Mouse (Mus musculus) liver, adult 2 months (tissue): ENCODE data around the gene Zfp319.

Experiments
- CTCF ChIP-seq: fragments of 200-500 bp; IDR thresholded peaks from 2 replicates; pipeline ENCODE4 v1.5.1; 2011; ENCODE audit warnings: low read depth, low read length, control low read depth
- POLR2A ChIP-seq: fragments of 200-500 bp; IDR thresholded peaks from 2 replicates; pipeline ENCODE4 v1.6.1; 2011; ENCODE audit warnings: low read length, control low read depth; ENCODE audit not compliant: insufficient read depth; ENCODE audit errors: extremely low read depth

- TF ChIP-seq CTCF (no peak), POLR2A (no peak)
Measured at GRCm38 (mm10) chr8:95330367-95330766, 1.4 kb downstream of the Zfp319 start.
